ENCODE assay signal across 7 mouse cellular contexts in genomic region chr4:117836204-117836767, GRCm38 (mm10). TPM values are rescaled to one million over a fixed set of nuclear protein-coding genes. Genes with fewer than 3 reads are reported as not detected.
A peak's percentile ranks its signal among the peaks of the same experiment; 100 is the strongest.
DNase-seq lines count a peak whose midpoint lies in the region; ATAC-seq lines count a peak whose summit lies in the region.

No protein-coding gene starts in this region.

- H3K27ac ChIP-seq in embryonic facial prominence, embryonic 10.5 days (replicated peaks): peak overlapping the region; percentile 91
- peak overlapping the region; percentile 91 for H3K27ac ChIP-seq in limb, embryonic 10.5 days
- peak overlapping the region; percentile 78 for H3K27ac ChIP-seq in midbrain, embryonic 12.5 days (replicated peaks)

- peak overlapping the region; percentile 86 for H3K9ac ChIP-seq in midbrain, embryonic 12.5 days (replicated peaks)

- DNase-seq in adrenal gland, postnatal 14 days: peak; percentile 94
- peak; percentile 94 for DNase-seq in embryonic facial prominence, embryonic 10.5 days (ENCODE audit: low spot score)
- peak; percentile 95 for DNase-seq in kidney, adult 11 months
- DNase-seq in limb, embryonic 10.5 days (ENCODE audit: low spot score): peak; percentile 95
- peak; percentile 80 for DNase-seq in skeletal muscle tissue, adult 2 months (ENCODE audit: low read depth, low spot score)

- H3K9me3 ChIP-seq in embryonic facial prominence, embryonic 10.5 days: no peaks in the 10 kb centered on the region
- no peaks in the 10 kb centered on the region for H3K9me3 ChIP-seq in limb, embryonic 10.5 days (replicated peaks)
- no peaks in the 10 kb centered on the region for H3K9me3 ChIP-seq in midbrain, embryonic 12.5 days

- peak; percentile 72 for ATAC-seq in granulocyte monocyte progenitor cell, adult 5-6 weeks (replicated peaks; ENCODE audit: poor library complexity, severe bottlenecking)
- ATAC-seq in midbrain, embryonic 12.5 days (ENCODE audit: low FRiP score, low read depth): peak; percentile 90

- peaks cover 27% of the 10 kb centered on the region for H3K4me1 ChIP-seq in embryonic facial prominence, embryonic 10.5 days
- H3K4me1 ChIP-seq in limb, embryonic 10.5 days: peaks cover 23% of the 10 kb centered on the region
- peaks cover 14% of the 10 kb centered on the region; the same call in 1 of the 2 replicates for H3K4me1 ChIP-seq in midbrain, embryonic 12.5 days

- H3K36me3 ChIP-seq in embryonic facial prominence, embryonic 10.5 days (replicated peaks): no peaks in the 10 kb centered on the region
- no peaks in the 10 kb centered on the region for H3K36me3 ChIP-seq in limb, embryonic 10.5 days
- H3K36me3 ChIP-seq in midbrain, embryonic 12.5 days: no peaks in the 10 kb centered on the region

- H3K4me3 ChIP-seq in embryonic facial prominence, embryonic 10.5 days: peak overlapping the region; percentile 85
- H3K4me3 ChIP-seq in limb, embryonic 10.5 days: peak overlapping the region; percentile 83
- peak overlapping the region; percentile 75 for H3K4me3 ChIP-seq in midbrain, embryonic 12.5 days

- H3K4me2 ChIP-seq in midbrain, embryonic 12.5 days (replicated peaks): peak overlapping the region; percentile 97

- peaks cover 27% of the 10 kb centered on the region for H3K27me3 ChIP-seq in embryonic facial prominence, embryonic 10.5 days (replicated peaks; ENCODE audit: low read depth, poor library complexity, severe bottlenecking)
- H3K27me3 ChIP-seq in limb, embryonic 10.5 days (ENCODE audit: low read depth, poor library complexity, severe bottlenecking): peaks cover 13% of the 10 kb centered on the region
- peaks cover 22% of the 10 kb centered on the region for H3K27me3 ChIP-seq in midbrain, embryonic 12.5 days

- WGBS in embryonic facial prominence, embryonic 10.5 days: under 1% methylated on average over 48 of the region's 48 CpGs
- WGBS in limb, embryonic 10.5 days: under 1% methylated on average over 48 of the region's 48 CpGs
- 1% methylated on average over 40 of the region's 48 CpGs for WGBS in midbrain, embryonic 12.5 days

RNA-seq across cellular contexts. Expression of gene Slc6a9, which starts 2.0 kb away (rescaled TPM):
- 9.4 and 10.3 TPM in 2 replicates for total RNA-seq in adrenal gland, postnatal 14 days (2021)
- polyA plus RNA-seq in embryonic facial prominence, embryonic 10.5 days (2016; fragmentation: Nextera tagmentation; extraction: Ambion mirVana): 8.2 and 10.2 TPM in 2 replicates
- not detected in 2 replicates for total RNA-seq in granulocyte monocyte progenitor cell, adult 5-6 weeks (2014; fragmentation: Nextera tagmentation)
- not detected in 2 replicates for total RNA-seq in granulocyte monocyte progenitor cell, adult 5-6 weeks (2017)
- polyA plus RNA-seq in limb, embryonic 10.5 days (2016; fragmentation: Nextera tagmentation; extraction: Ambion mirVana): 9.4 and 10.3 TPM in 2 replicates
- polyA plus RNA-seq in midbrain, embryonic 12.5 days (2016; fragmentation: Nextera tagmentation; extraction: Ambion mirVana): 10.4 and 12.4 TPM in 2 replicates

RNA-seq across cellular contexts. Expression of gene Ccdc24, which starts 36.1 kb away (rescaled TPM):
- 0.71 and 0.78 TPM in 2 replicates for total RNA-seq in adrenal gland, postnatal 14 days (2021)
- 1.4 and 1.7 TPM in 2 replicates for polyA plus RNA-seq in embryonic facial prominence, embryonic 10.5 days (2016; fragmentation: Nextera tagmentation; extraction: Ambion mirVana)
- not detected in 2 replicates for total RNA-seq in granulocyte monocyte progenitor cell, adult 5-6 weeks (2014; fragmentation: Nextera tagmentation)
- total RNA-seq in granulocyte monocyte progenitor cell, adult 5-6 weeks (2017): not detected in 2 replicates
- 0.96 and 1.3 TPM in 2 replicates for polyA plus RNA-seq in limb, embryonic 10.5 days (2016; fragmentation: Nextera tagmentation; extraction: Ambion mirVana)
- 2.2 and 2.4 TPM in 2 replicates for polyA plus RNA-seq in midbrain, embryonic 12.5 days (2016; fragmentation: Nextera tagmentation; extraction: Ambion mirVana)

RNA-seq across cellular contexts. Expression of gene B4galt2, which starts 47.0 kb away (rescaled TPM):
- 12.6 and 15.1 TPM in 2 replicates for total RNA-seq in adrenal gland, postnatal 14 days (2021)
- 24.7 and 27.2 TPM in 2 replicates for polyA plus RNA-seq in embryonic facial prominence, embryonic 10.5 days (2016; fragmentation: Nextera tagmentation; extraction: Ambion mirVana)
- total RNA-seq in granulocyte monocyte progenitor cell, adult 5-6 weeks (2014; fragmentation: Nextera tagmentation): 0.73 TPM in 1 of 2 replicates, not detected in the other
- 0.04 TPM in 1 of 2 replicates, not detected in the other for total RNA-seq in granulocyte monocyte progenitor cell, adult 5-6 weeks (2017)
- polyA plus RNA-seq in limb, embryonic 10.5 days (2016; fragmentation: Nextera tagmentation; extraction: Ambion mirVana): 22.8 and 26.2 TPM in 2 replicates
- 39.7 and 44.2 TPM in 2 replicates for polyA plus RNA-seq in midbrain, embryonic 12.5 days (2016; fragmentation: Nextera tagmentation; extraction: Ambion mirVana)

RNA-seq across cellular contexts. Expression of gene Atp6v0b, which starts 50.8 kb away (rescaled TPM):
- 167 and 172 TPM in 2 replicates for total RNA-seq in adrenal gland, postnatal 14 days (2021)
- polyA plus RNA-seq in embryonic facial prominence, embryonic 10.5 days (2016; fragmentation: Nextera tagmentation; extraction: Ambion mirVana): 157 and 162 TPM in 2 replicates
- total RNA-seq in granulocyte monocyte progenitor cell, adult 5-6 weeks (2014; fragmentation: Nextera tagmentation): 253 and 300 TPM in 2 replicates
- total RNA-seq in granulocyte monocyte progenitor cell, adult 5-6 weeks (2017): 97.8 and 111 TPM in 2 replicates
- 143 and 147 TPM in 2 replicates for polyA plus RNA-seq in limb, embryonic 10.5 days (2016; fragmentation: Nextera tagmentation; extraction: Ambion mirVana)
- polyA plus RNA-seq in midbrain, embryonic 12.5 days (2016; fragmentation: Nextera tagmentation; extraction: Ambion mirVana): 256 and 264 TPM in 2 replicates

RNA-seq across cellular contexts. Expression of gene Dph2, which starts 55.5 kb away (rescaled TPM):
- 10.2 and 10.7 TPM in 2 replicates for total RNA-seq in adrenal gland, postnatal 14 days (2021)
- polyA plus RNA-seq in embryonic facial prominence, embryonic 10.5 days (2016; fragmentation: Nextera tagmentation; extraction: Ambion mirVana): 24.8 and 26.6 TPM in 2 replicates
- 13.3 and 15.6 TPM in 2 replicates for total RNA-seq in granulocyte monocyte progenitor cell, adult 5-6 weeks (2014; fragmentation: Nextera tagmentation)
- total RNA-seq in granulocyte monocyte progenitor cell, adult 5-6 weeks (2017): 8.9 and 9.6 TPM in 2 replicates
- polyA plus RNA-seq in limb, embryonic 10.5 days (2016; fragmentation: Nextera tagmentation; extraction: Ambion mirVana): 22.7 and 25.1 TPM in 2 replicates
- polyA plus RNA-seq in midbrain, embryonic 12.5 days (2016; fragmentation: Nextera tagmentation; extraction: Ambion mirVana): 23.4 and 27.3 TPM in 2 replicates

Comparison
In these comparisons a context has a peak if more than half of its experiments do, and no peak if none do; other contexts are left out.
1. Peak in every context shown above with its lines: DNase-seq, ATAC-seq, H3K4me3 ChIP-seq and H3K27ac ChIP-seq.